10 mouse cellular contexts compared by ENCODE assay signal in genomic region chr8:124317191-124317682, GRCm38 (mm10).
DNase-seq lines count a peak whose midpoint lies in the region; ATAC-seq and TF ChIP-seq lines count a peak whose summit lies in the region.
"Had no signal": no experiment of that assay in that cellular context is flagged by ENCODE, and none has a peak within 500 bp of the region (broad histone marks: within the 10 kb centered on the region; RNA-seq: fewer than 3 reads in every experiment).

No protein-coding gene starts in this region.

- no peaks in the 10 kb centered on the region for H3K36me3 ChIP-seq in lung, embryonic 15.5 days
- H3K36me3 ChIP-seq: liver, embryonic 15.5 days had no signal

- no peak overlapping the region for H3K4me3 ChIP-seq in cerebellum, adult 2 months (replicated peaks; ENCODE audit: insufficient read depth, low read depth, low read length)
- H3K4me3 ChIP-seq in lung, embryonic 15.5 days, result no peak overlapping the region
- H3K4me3 ChIP-seq: liver, embryonic 15.5 days had no signal

- no peak for ATAC-seq in lung, embryonic 15.5 days (ENCODE audit: borderline replicate concordance, extremely low read depth, low FRiP score, low TSS enrichment)
- ATAC-seq in megakaryocyte-erythroid progenitor cell, adult 5-6 weeks (replicated peaks; ENCODE audit: low FRiP score, low TSS enrichment, poor library complexity, severe bottlenecking), result peak; percentile 60

- intact Hi-C loops in left cerebral cortex, postnatal 25 days (cut with DNase I), result no loop called here
- intact Hi-C loops in left cerebral cortex, postnatal 14 days (cut with DNase I), result no loop called here

- peaks cover 53% of the 10 kb centered on the region for H3K4me1 ChIP-seq in cerebellum, adult 2 months (ENCODE audit: control insufficient read depth, insufficient read depth, low read length)
- peaks cover 55% of the 10 kb centered on the region for H3K4me1 ChIP-seq in lung, embryonic 15.5 days

- H3K27me3 ChIP-seq in cerebellum, adult 2 months (ENCODE audit: control insufficient read depth, insufficient read depth, low read length), result no peaks in the 10 kb centered on the region
- no peaks in the 10 kb centered on the region for H3K27me3 ChIP-seq in lung, embryonic 15.5 days
- H3K27me3 ChIP-seq: CH12.LX; liver, embryonic 15.5 days had no signal

- TF ChIP-seq CTCF in cerebellum, adult 2 months (IDR thresholded peaks at IDR 0.05; ENCODE audit: borderline replicate concordance, insufficient read depth, low read depth, low read length), result no peak

- no peak for DNase-seq in cerebellum, adult 2 months
- no peak for DNase-seq in cerebellum, postnatal 36 days
- DNase-seq in lung, postnatal 10 days, result no peak
- DNase-seq in heart, adult 8-10 months (ENCODE audit: low spot score), result peak; percentile 55
- DNase-seq in left cerebral cortex, postnatal 25 days (ENCODE audit: low spot score in 2 of 2), result no peak
- no peak for DNase-seq in left cerebral cortex, postnatal 14 days (ENCODE audit: low spot score in 2 of 2)

- WGBS in cerebellum, adult 2 months, result 13% methylated on average over 8 of the region's 8 CpGs
- WGBS in lung, embryonic 15.5 days, result 36% methylated on average over 8 of the region's 8 CpGs

- TF ChIP-seq POLR2A in cerebellum, adult 2 months (IDR thresholded peaks at IDR 0.05; ENCODE audit: borderline replicate concordance, insufficient read depth, low read length), result no peak

- H3K9me3 ChIP-seq in lung, embryonic 15.5 days, result no peaks in the 10 kb centered on the region
- H3K9me3 ChIP-seq: liver, embryonic 15.5 days had no signal

- peak overlapping the region; percentile 25 for H3K27ac ChIP-seq in cerebellum, adult 2 months (ENCODE audit: insufficient read depth, low read length)
- H3K27ac ChIP-seq in lung, embryonic 15.5 days, result peak overlapping the region; percentile 61
- H3K27ac ChIP-seq: liver, embryonic 15.5 days had no signal

- H3K9ac ChIP-seq in lung, embryonic 15.5 days, result no peak overlapping the region
- H3K9ac ChIP-seq: liver, embryonic 15.5 days had no signal

- H3K4me2 ChIP-seq in lung, embryonic 15.5 days, result no peak overlapping the region
- H3K4me2 ChIP-seq: liver, embryonic 15.5 days had no signal
